Mouse (Mus musculus): ENCODE data around the gene Ccl27a.

Gene Ccl27a

DNA sequence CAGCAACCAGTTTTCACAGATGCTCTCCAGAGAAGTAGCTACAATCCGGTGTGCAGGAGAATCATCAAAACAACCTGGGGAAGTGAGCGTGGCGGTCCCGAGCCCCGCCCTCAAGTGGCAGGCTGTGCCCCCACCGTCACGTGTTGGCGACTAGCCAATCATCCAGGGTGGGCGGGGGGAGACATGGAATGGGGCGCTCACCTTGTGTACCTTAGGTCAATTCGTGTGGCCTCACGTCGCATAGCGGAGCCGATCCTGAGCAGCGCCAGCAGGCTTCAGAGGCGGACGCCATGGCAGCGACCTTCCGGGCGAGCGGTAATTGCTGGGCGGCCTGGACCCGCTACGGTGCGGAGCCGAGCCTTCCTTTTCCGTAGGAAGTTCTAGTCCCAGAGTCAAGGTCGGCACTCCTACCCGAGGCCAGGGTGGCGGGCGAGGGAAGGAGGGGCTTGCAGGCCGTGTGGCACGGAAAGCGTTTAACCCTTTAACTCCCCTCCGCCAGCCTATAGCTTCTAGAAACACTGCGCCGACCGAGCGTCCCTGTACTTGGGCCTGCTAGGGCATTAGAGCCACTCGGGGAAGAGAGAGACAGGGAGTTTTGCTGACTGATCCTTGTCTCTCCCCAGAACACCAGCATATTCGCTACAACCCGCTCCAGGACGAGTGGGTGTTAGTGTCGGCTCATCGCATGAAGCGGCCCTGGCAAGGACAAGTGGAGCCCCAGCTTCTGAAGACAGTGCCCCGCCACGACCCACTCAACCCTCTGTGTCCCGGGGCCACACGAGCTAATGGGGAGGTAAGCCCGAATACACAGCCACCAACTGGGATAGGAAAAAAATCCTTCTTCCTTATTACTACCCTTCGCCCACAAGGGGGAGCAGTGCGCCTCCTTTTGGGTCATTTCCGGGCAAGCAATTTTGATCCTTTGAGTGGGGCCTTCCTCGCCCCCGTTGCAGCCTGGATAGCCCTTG lies 18.4 kb downstream of the Ccl27a start, which contains the start of gene Sigmar1:
Gene Sigmar1 (minus strand): TSS at position 820 of the 968 bp plus-strand sequence.
- DNase-seq (ENCODE audit: low spot score in 2 of 2): peak; percentile 79 to 80

DNA sequence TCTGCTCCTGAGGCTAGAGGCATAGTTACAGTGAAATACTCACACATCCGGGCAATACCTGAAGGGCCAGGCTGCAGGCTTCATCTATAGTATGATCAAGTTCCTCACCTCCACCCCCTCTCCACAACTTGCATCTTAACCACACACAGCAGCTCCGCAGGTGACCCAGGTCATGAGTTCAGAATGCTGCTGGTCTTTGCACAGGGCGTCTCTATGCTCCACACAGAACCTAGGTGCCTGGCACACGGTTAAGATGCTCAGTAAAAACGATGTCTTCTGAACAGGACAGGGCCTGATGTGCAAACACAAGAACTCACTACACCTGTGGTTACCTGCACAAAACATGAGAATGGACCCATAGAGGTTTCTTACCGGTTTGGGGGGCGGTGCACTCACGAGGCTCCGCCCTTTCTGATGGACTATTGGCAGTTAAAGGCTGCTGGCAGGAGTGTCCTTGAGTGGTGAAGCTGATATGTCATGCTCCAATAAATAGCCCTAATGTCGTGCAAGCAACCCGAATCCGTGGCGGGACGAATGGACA lies 19.2 kb downstream of the Ccl27a start, which contains the start of gene Galt:
Gene Galt (plus strand): TSS at position 432 of the 541 bp plus-strand sequence.
- no peak for DNase-seq (ENCODE audit: low spot score in 2 of 2)

DNA sequence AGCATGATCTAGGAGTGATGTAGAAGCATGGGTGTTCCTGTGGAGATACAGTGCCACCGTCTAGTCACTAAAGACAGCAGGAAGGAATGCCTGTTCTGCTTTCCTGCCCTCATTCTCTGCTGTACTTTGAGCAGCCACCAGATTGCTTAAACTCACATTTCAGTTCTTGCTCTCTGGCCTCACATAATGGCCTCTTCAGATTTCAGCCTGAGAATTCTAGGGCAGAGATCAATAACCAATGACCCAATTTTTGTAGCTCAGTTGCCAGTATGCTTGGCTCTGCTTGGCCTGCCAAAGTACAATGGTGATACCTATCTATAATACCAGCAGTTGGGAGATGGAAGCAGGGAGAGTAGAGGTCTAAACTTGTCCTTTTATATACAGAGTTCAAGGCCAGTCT lies 29.0 kb downstream of the Ccl27a start:
- no peak for DNase-seq (ENCODE audit: low spot score in 2 of 2)

DNA sequence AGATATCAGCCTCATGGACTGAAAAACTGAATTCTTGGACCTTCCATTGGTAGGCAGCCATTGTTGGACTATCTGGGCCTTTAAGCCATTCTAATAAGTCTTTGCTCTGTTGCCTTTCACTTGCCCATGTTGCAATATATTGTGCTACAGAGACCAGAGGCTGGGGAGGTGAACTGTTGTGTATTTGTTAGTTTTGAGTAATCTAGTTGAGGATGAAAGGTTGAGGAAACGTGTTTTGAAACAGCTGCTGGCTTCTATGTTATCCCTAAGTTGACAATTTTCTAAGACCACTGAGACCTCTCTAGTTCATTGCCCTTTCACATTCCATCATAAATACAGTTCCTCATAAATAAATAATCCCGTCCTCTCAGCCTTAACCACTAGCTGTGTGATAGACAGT lies 29.9 kb downstream of the Ccl27a start:
- DNase-seq (ENCODE audit: low spot score in 2 of 2): no peak

DNA sequence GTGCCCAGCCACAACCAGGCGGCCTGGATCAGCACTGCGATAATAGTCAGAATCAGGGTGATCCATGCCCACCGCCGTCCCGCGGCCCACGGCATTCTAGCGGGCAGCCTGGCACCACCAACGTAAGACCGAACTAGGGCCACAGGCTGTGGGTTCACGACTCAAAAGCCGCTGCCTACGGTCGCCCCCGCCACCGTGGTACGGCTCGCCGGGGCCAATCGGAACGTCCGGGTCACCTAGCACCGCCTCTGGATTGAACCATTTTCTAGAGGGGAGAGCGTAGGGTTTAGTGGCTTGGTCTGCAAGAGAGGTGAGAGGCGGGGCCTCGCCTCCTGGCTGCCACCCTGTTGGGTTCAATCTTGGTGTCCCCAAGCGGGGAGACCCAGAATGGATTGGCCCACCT lies 32.9 kb downstream of the Ccl27a start:
- peak; percentile 89 to 90 for DNase-seq (ENCODE audit: low spot score in 2 of 2)

DNA sequence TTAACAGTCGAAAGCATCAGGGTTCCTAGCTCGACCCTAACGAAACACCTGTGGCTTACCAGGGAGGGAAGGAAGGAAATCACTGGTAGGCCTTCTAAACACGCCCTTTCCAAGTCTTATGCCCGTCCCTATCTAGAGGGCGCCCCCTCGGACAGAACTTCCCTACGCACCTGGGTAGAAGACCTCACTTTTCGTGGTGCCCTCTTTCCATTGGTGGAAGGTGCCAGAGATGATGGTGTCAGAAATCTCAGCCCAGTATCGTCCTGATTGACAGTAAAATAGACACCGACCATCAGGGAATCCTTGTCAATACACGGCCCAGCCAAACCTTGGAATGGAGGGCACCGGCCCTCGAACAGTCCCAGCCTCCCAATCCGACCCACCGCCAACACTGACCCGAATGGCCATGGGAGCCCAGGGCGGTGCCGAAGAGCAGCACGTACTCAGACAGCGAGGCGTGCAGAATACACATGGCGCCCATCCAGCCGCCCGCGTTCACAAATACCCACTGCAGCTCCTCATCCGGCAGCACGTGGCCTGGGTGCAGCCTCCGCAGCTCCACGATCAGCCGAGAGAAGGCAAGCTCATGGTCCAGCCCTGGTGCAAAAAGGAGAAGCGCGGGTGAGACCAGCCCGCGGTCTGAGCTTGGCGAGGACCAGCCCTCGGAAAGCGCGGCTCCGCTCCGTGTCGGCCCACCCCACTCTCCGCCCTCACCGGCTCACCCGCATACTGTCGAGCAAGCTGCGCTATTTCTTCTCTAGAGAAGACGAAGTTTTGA lies 33.5 kb downstream of the Ccl27a start:
- no peak for DNase-seq (ENCODE audit: low spot score in 2 of 2)

DNA sequence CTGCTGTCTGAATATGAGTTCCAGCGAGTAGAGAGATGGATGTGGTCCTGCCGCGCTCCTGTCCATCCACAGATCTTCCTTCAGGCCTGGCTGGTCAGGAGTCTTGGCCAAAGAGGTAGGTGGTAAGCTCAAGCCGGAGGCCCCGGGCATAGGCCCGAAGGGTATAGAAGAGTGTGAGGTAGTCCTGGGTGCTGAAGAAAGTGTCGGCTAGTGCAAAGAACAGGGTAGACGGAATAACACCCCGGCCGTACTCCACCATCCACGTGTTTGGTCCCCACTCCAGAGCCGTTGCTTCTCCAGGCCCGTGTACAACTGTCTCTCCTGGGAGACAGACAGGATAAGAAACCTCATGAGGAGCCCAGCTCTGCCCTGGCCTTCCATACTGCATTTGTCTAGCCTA lies 34.8 kb downstream of the Ccl27a start:
- no peak for DNase-seq (ENCODE audit: low spot score in 2 of 2)

DNA sequence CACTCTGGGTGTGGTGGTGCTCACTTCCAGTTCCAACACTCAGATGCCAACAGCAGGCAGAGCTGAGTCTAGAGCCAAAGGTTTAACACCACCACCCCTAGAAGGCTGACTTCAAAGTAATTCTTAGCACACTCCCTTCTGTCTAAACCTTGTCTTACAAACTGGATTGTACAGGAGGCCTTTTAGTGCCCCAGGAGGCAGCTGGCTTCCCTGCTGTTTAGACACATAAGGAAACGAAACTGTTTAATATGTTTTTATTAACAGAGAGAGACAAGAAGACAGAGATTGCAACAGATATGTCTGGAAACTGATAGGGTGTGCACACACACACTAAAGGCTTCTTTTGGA lies 35.8 kb downstream of the Ccl27a start:
- DNase-seq (ENCODE audit: low spot score in 2 of 2): no peak

DNA sequence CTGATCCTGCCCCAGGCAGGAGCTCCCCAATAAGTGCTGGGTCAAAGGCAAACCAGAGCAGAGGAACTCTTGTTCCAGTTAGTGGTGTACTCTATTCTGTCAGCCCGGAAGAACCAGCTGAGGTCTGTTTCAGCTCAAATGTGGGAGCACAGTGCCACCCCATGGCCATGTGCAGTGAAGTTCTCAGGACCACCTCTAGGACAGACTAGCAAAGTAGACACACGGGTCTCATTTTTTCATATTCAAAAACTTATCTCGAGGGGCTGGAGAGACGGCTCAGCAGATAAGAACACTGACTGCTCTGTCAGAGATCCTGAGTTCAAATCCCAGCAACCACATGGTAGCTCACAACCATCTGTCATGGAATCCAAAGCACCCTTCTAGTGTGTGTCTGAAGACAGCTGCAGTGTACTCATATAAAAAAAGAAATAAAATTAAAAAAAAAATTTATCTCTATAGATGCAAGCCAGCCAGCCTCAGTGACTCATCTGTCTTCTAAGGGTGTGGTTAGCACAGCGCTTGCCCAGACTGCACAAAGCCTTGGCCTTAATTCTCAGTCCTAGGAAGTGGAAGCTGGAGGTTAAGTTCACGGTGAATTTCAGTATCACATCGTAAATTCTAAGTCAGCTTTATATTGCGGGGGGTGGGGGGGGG lies 36.3 kb downstream of the Ccl27a start:
- peak in 1 of 2 experiments; percentile 61 for DNase-seq (ENCODE audit: low spot score in 2 of 2)

DNA sequence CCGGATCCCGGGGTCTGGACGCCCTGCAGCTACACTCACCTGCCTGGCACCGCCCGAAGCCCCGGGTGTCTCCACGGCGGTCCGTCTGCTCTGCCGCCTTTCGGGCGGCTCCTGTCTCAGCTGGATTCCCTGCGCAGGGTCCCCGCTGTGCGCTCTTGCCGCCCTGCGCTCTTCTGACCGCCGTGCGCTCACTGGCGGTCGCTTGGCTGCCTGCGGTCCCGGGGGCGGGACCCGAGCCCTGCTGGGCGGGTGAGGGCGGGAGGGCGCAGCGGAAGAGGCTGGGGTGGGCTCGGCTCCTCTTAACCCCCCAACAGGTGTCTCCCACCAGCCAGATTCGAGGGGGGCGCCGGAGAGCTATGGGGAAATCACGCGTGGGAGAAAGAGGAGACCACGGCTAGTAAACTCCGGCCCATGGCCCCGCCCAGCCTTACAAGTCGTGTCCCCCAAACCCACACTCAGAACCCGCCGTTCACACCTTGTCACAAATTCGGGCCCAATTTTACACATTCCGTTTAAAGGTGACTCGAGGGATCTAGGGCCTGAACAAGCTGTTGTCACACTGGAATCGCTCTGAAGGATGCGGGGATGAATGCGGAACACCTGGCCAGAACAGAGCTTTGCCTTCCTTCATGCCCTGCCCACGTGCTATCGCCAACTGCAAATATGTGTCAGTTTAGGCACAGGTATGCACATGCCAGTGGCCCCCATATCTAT lies 42.8 kb downstream of the Ccl27a start, which contains the start of gene Arid3c:
Gene Arid3c (minus strand): TSS at position 91 of the 714 bp plus-strand sequence.
- no peak for DNase-seq (ENCODE audit: low spot score in 2 of 2)

DNA sequence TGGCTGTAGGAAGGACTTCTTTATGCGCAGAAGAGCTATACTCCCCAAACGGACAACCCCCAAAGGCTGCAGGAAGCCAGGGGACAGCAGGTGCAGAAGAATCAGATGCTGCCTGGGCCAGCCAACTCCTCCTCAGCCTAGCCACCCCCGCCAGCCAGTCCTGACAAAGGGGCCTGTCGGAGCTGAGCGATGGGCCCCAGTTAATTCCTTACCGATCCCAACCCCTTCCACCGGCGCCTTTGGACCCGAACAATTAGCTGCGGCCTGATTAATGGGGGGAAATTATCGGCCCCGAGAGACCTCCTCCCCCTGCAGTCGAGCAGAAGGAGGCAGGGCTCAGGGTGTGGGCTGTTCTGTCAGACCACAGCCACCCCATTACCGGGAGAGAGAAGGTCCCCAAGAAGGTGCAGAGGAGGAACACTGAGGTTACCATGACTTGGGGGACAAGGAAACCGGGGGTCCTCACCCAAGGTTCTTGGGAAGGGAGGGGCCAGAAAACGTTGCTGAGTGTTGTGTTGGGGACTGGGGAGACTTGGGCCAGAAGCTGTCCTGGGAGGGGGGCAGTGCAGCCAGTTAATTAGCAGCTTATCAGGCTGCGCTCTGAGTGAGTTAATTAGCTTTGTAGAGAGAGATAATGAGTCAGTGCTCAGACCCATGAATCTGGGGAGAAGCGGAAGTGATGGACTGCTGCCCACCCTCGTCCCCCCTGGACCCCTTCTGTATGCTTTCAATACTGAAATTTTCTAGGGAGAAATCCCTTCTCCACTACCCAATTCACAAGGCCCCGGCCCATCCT lies 47.0 kb downstream of the Ccl27a start:
- DNase-seq (ENCODE audit: low spot score in 2 of 2): no peak

DNA sequence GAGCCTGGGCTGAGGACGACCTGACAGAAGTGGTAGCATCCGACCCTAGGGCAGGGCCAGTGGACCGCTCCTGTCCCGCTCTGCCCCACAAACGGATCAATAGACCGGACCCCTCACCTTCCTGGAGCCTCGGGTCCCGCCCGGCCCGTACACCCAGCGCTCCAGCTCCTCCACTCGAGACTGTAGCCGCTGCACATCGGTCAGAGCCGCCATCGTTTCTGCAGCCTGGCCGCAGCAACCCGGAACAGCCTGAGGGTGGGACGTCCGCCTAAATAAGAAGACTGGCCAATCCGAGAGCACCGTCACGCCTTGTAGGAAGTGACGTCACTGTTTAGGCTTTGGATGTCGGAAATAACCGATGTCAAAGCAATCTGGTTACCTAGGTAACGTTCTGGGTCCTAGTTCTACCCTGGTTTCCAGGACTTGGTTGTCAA lies 51.1 kb downstream of the Ccl27a start, which contains the start of gene Dctn3:
Gene Dctn3 (minus strand): TSS at position 253 of the 434 bp plus-strand sequence.
- DNase-seq (ENCODE audit: low spot score in 2 of 2): peak; percentile 79 to 85

Measured in urinary bladder, postnatal 4 days (tissue).